Mouse (Mus musculus): ENCODE data around the gene Ppp4r4.
"Not testable (repeated sequence)": the region's sequence is repeated elsewhere in the genome, so short reads cannot be mapped to it uniquely, and the experiment has no call there.

The Ppp4r4 gene

DNA sequence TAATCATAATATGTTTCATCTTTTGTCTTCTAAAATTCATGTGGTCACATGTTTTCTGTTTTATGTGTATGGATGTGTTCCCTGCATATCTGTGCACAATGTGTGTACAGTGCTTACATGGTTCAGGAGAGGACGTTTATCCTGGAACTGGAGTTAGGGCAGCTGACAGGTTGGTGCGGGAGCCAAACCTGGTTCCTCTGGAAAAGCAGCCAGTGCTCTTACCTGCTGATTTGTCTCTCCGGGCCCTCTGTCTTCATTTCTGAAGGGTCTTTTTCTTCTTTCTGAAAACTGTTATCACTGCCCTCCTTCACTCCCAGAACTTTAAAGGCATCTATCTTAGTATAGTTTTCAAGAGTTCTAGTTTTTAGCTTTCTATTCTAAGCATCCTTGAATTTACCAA lies 111.7 kb downstream of the Ppp4r4 start:
- no peak for DNase-seq

DNA sequence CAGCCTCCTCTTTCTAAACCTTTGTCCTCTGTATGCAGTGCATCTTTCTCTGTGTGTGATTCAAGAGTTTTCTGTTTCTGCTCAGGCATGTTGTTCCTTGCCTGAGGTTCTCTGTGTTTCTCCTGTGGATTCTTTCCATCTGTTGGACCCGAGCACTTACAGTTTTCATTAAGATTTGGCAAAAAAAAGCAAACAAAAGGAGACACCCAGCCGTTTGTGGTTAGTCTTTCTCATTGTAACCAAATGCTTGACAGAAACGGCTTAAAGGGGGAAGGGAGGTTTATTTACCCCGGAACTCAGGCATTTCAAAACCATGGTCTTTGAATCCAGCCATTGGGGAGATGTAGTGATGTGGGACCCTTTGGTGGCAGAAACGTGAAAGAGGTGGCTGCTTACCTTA lies 112.5 kb downstream of the Ppp4r4 start:
- DNase-seq = no peak

DNA sequence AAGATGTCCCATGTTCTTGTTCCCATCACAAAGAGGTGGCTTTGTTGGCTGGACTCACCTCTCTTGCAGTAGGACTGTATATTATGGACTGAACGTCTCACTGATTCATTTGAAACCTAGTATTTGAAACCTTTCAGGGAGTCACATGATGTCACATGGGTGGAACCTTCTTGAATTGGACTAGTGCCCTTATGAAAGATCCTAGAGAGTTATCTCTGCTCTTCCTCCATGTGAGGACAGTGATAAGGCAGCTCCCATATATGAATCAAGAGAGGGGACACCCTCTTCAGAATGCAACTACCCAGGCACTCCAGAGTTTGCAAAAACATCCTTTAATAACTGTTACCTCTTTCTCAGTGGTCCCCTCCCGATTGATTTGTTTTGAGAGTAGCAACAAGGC lies 114.2 kb downstream of the Ppp4r4 start:
- DNase-seq = no peak

DNA sequence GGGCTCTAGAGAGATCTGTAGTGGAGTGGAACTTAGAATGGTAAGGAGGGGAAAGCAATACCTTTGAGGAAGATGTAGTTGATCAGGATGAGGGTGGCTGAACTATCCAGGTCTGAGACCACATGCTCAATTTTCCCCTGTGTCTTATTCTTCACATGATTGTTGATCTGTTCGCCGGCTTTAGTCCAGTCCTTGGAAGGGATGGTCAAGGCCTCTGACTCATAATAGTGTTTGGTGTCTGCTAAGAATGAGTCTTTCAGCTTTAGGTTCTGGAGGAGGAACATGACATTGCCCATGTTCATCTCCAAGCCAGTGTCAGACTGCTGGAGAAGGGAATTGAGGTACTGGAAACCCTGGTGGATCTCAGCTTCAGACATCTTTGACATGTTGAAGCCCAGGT lies 121.8 kb downstream of the Ppp4r4 start:
- DNase-seq = no peak

DNA sequence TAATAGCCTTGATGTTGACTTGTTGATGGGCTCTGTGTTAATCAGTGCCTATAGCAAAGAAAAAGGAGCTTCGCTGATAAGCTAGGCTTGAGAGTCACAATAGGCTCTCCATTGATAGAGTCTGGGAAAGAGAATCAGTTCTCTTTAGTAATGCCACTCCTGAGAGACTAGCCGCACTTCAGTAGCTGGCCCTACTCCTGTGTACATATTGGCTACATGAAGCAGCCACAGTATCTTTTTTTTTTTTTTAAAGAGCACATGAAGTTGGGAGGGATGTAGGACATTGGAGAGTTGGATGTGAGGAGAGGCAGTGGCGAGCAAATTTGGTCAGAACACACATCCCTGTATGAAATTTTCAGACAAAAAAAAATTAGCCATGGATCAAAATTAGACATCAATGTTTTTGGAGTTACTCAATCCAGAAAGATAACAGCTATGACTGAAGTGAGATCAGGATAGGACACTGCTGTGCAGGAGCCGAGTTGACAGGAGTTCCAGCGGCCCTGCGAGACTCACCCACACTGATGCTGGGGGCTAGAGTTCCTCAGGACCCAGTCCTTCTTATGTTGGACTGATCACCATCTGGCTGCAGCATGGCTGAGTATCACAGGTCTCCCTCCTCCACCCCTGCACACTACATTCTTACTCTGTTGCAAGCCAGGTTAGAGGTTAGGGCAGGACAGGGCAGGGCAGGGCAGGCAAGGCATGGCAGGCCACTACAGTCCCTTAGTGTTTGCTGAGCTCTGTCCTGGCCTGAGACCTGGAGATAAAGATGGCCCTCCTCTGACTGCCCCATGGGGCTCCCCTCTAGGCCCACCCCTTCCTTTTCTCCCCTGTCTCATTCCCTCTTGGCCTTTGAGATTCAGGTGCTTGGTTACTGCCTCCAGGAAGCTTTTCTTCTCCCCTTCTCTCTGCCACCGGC lies 123.3 kb downstream of the Ppp4r4 start:
- DNase-seq = no peak

DNA sequence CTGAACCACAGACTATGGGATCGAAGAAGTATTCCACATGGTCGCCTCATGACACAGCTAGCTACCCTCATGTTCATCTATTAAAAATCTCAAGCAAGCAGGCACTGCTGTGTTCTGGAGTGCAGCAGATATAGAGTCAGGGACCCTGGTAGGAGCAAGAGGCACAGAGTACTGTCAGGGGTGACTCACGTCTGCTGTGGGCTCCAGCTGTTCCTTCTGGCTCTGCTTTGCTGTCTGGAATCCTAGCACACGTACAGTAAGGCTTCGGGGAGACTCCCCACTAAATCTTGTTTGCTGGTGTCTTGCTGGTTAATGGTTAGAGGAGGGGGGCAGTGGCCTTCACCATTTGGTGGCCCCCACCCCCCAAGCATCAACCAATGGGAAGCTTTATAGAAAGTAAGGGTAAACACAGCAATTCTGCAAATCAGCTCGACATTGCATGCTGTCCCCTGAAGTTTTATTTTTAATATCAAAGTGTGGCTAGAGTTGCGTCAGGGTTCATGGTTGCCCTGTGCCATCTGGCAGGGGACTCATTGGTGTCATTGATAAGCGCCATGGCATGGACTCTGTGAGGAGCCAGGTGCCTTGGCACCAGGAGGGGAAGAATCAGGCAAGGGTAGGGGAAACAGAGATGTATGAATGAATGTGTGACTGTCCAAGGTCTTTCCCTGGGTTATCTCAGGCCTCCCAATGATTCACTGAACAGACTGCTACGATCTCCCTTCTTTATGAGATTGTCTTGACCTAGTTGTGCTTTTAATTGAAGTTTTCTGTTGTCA lies 125.0 kb downstream of the Ppp4r4 start, which contains the start of gene Serpina6:
Gene Serpina6, minus strand, starts transcription at position 365 of the 779 bp plus-strand sequence.
- no peak for DNase-seq

DNA sequence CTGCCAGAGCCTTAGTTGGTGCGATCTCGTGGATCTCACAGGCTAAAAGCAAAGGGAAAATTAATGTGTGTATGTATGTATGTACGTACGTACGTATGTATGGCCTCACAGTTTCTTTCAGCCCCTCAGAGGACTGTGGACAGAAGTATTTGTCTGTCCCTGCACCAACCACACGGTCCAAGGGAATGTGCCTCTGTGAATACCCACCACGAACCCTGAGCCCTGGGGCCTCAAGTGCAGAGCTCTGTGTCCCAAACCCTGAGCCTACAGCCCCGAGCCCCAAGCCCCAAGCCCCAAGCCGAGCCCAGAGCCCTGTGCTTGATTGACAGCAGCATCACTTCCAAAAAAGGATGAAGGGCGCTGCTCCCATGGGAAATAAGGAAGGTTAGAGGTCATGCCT lies 125.9 kb downstream of the Ppp4r4 start:
- no peak for DNase-seq

DNA sequence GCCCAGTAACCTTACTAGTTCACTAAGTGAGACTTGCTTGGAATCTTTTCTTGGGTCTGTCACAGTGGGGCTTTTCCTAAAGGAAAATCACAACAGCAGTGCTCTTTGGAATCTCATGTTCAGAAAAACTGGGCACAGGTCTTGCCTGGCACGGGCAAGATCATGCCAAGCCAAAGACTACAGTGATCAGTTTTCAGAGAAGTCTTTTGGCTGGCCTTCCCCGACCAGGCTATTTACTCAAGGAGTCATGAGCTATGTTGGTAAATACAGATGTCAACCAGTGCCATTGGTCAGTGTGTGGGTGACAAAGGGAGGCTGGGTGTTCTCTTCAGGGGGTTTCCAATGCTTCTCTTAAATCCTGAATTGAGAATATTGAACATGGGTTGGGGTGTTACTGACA lies 127.1 kb downstream of the Ppp4r4 start:
- DNase-seq = no peak

DNA sequence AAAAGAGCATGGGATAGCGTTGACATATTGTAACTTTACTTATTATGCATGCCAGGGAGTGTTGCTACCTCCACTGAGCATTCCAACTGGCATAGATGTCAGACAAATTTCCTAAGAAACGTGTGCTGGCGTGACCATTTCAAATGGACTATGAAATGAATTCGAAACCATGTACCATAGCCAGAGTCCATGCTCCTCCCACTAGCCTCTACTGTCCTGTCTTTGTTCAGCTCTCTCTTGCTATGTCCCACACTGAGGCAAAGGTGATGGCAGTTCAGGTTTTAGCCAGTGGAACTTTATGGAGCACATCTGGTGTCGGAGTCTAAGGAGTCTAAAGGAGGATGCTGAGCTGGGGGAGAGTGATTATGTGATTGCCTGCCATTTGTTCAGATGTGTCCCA lies 128.0 kb downstream of the Ppp4r4 start:
- DNase-seq = no peak

DNA sequence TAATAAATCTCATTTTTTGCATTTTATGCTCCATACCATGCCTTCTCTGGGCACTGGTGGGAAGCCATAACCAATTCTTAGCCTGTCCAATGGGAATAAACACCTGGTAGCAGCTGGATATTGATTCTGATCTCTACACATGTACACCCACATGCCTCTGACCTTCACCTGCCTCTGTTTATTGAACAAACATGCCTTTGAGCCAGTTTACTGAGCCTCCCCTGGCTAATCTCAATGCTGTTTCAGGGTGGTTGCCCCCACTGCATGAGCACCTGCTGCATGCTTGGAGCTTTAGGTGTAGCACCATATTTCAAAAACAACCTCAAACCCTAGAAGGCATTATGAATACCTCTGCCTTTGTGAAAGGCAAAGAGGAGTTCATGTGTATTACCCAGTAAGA lies 130.0 kb downstream of the Ppp4r4 start:
- DNase-seq = not testable (repeated sequence)

All from right cerebral cortex, adult 18-20 months (tissue).